In the genomic region with DNA sequence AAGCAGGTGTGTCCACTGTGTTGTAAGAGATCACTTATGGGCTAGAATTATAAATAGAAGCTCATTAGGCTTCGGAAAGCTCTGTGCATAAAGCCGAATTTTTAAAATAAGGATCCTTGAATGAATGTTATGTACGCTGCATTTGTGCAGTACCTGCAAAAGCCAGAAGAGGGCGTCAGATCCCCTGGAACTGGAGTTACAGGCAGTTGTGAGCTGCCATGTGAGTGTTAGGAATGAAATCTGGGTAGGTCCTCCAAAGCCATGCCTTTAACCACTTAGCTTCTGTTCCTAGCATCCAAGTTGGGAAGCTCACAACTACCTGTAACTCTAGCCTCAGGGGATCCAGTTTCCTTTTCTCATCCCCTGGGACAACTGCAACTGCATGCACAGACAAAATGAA, we compare ENCODE assay signal across 9 mouse cellular contexts.
DNase-seq lines count a peak whose midpoint lies in the region; ATAC-seq and TF ChIP-seq lines count a peak whose summit lies in the region.
"Had no signal": no experiment of that assay in that cellular context is flagged by ENCODE, and none has a peak within 500 bp of the region (broad histone marks: within the 10 kb centered on the region; RNA-seq: fewer than 3 reads in every experiment).

No protein-coding gene starts in this region.

- no peak overlapping the region for H3K4me3 ChIP-seq in kidney, adult 2 months (ENCODE audit: insufficient read depth, low read depth, low read length)
- no peak overlapping the region for H3K4me3 ChIP-seq in G1E (ENCODE audit: low read depth, low read length)
- no peak overlapping the region for H3K4me3 ChIP-seq in lung, postnatal 0 days (ENCODE audit: low read depth, low read length)
- H3K4me3 ChIP-seq: liver, embryonic 15.5 days had no signal

- peak; percentile 61 for DNase-seq in kidney, adult 2 months
- no peak for DNase-seq in kidney, adult 11 months
- DNase-seq in G1E (ENCODE audit: low spot score), result no peak
- DNase-seq in lung, postnatal 0 days (ENCODE audit: low spot score), result peak; percentile 16
- DNase-seq in thymus, postnatal 10 days (ENCODE audit: low spot score in 2 of 2), result peak; percentile 16 to 68
- no peak for DNase-seq in left cerebral cortex, postnatal 10 days (ENCODE audit: extremely low spot score in 1 of 2, low spot score in 2 of 2)
- no peak for DNase-seq in Muller cell, postnatal 12 days (ENCODE audit: inconsistent ontology term)

- intact Hi-C loops in left cerebral cortex, postnatal 10 days (cut with DNase I), result loop anchor here (5.0 kb wide), 1 partner anchor 82 kb away; no protein-coding TSS in a partner anchor

- no peaks in the 10 kb centered on the region for H3K36me3 ChIP-seq in kidney, adult 2 months (ENCODE audit: control insufficient read depth, insufficient read depth, low read length)
- peaks cover 50% of the 10 kb centered on the region for H3K36me3 ChIP-seq in G1E (replicated peaks)
- no peaks in the 10 kb centered on the region for H3K36me3 ChIP-seq in lung, postnatal 0 days (ENCODE audit: insufficient read depth, low read length)
- H3K36me3 ChIP-seq: liver, embryonic 15.5 days had no signal

- 74% methylated on average over 4 of the region's 4 CpGs for WGBS in kidney, adult 2 months
- WGBS in lung, postnatal 0 days, result 60% methylated on average over 4 of the region's 4 CpGs

- H3K4me1 ChIP-seq in kidney, adult 2 months (ENCODE audit: control insufficient read depth, insufficient read depth, low read length), result peaks cover 3% of the 10 kb centered on the region; the same call in 1 of the 2 replicates
- H3K4me1 ChIP-seq in G1E (ENCODE audit: insufficient read depth, low read depth, low read length), result peaks cover 10% of the 10 kb centered on the region
- H3K4me1 ChIP-seq in lung, postnatal 0 days (ENCODE audit: insufficient read depth, low read depth, low read length), result no peaks in the 10 kb centered on the region
- H3K4me1 ChIP-seq: liver, embryonic 15.5 days had no signal

- TF ChIP-seq EP300 in lung, postnatal 0 days (IDR thresholded peaks at IDR 0.05), result no peak

- TF ChIP-seq CTCF in kidney, adult 2 months (conservative IDR thresholded peaks at IDR 0.05; ENCODE audit: insufficient read depth, insufficient read length, low read depth, low read length), result peak; percentile 74
- TF ChIP-seq CTCF in G1E (IDR thresholded peaks at IDR 0.05; ENCODE audit: low read depth, low read length), result peak; percentile 57; the same call in 1 of the 2 replicates
- peak; percentile 76 for TF ChIP-seq CTCF in lung, postnatal 0 days (IDR thresholded peaks at IDR 0.05)

- no peak for ATAC-seq in G1E (ENCODE audit: extremely low read depth, insufficient number of reproducible peaks, low FRiP score, poor library complexity, severe bottlenecking)
- 0 out of 2 replicates have a peak, but pooled peaks have one; percentile 11 for ATAC-seq in common myeloid progenitor, adult 5-6 weeks (replicated peaks; ENCODE audit: low read depth, poor library complexity, severe bottlenecking)
- no peak for ATAC-seq in lung, postnatal 0 days

- no peaks in the 10 kb centered on the region for H3K27me3 ChIP-seq in kidney, adult 2 months (replicated peaks; ENCODE audit: control insufficient read depth, insufficient read depth, low read length)
- no peaks in the 10 kb centered on the region for H3K27me3 ChIP-seq in G1E (ENCODE audit: insufficient read depth, low read length)
- no peaks in the 10 kb centered on the region for H3K27me3 ChIP-seq in lung, postnatal 0 days (replicated peaks; ENCODE audit: insufficient read depth, low read length)
- H3K27me3 ChIP-seq: liver, embryonic 15.5 days had no signal

- no peak overlapping the region for H3K27ac ChIP-seq in kidney, adult 2 months (ENCODE audit: insufficient read depth, low read depth, low read length)
- H3K27ac ChIP-seq in lung, postnatal 0 days (ENCODE audit: low read length), result no peak overlapping the region
- H3K27ac ChIP-seq: liver, embryonic 15.5 days had no signal

- no peak overlapping the region for H3K9ac ChIP-seq in lung, postnatal 0 days (replicated peaks; ENCODE audit: low read depth)
- H3K9ac ChIP-seq: liver, embryonic 15.5 days had no signal

- TF ChIP-seq POLR2A in kidney, adult 2 months (IDR thresholded peaks at IDR 0.05; ENCODE audit: low read depth, low read length), result no peak

- H3K9me3 ChIP-seq in G1E (replicated peaks), result no peaks in the 10 kb centered on the region
- no peaks in the 10 kb centered on the region for H3K9me3 ChIP-seq in lung, postnatal 0 days (ENCODE audit: low read length)
- H3K9me3 ChIP-seq: liver, embryonic 15.5 days had no signal

- no peak overlapping the region for H3K4me2 ChIP-seq in lung, postnatal 0 days (replicated peaks; ENCODE audit: low read depth, low read length)
- H3K4me2 ChIP-seq: liver, embryonic 15.5 days had no signal

Comparison
In these comparisons a context has a peak if more than half of its experiments do, and no peak if none do; other contexts are left out.
1. DNase-seq: peak in kidney, adult 2 months (single experiment), lung, postnatal 0 days (single experiment) and thymus, postnatal 10 days (2 of 2); none in kidney, adult 11 months (single experiment), G1E (single experiment), left cerebral cortex, postnatal 10 days (0 of 2) and Muller cell, postnatal 12 days (single experiment).
2. Peak in every context shown above with its lines, with median percentiles within 50 percentile points of each other: CTCF ChIP-seq.